Mouse (Mus musculus) intestine, postnatal 0 days (tissue): Measurements from ENCODE around the gene Lsm2. TPM values are rescaled to one million over a fixed set of nuclear protein-coding genes. Genes with fewer than 3 reads are reported as not detected.
"Not testable (repeated sequence)": the region's sequence is repeated elsewhere in the genome, so short reads cannot be mapped to it uniquely, and the experiment has no call there.

Experiments
- ATAC-seq: fragments of 200-750 bp; cut with Nextera tagmentation; 2 replicates; pipeline ENCODE4 v1.8.0; 2017; ENCODE audit warnings: mild to moderate bottlenecking, moderate TSS enrichment, moderate library complexity
- H3K27ac ChIP-seq: fragments of 300-500 bp; sonication (generic); 2 replicates; pipeline ENCODE4 v1.5.1; 2014; ENCODE audit warnings: mild to moderate bottlenecking, low read depth, low read length, moderate library complexity
- H3K27me3 ChIP-seq: fragments of 300-500 bp; sonication (generic); replicated peaks from 2 replicates; pipeline ENCODE4 v1.6.1; 2014; ENCODE audit warnings: low read length, mixed read lengths; ENCODE audit not compliant: control insufficient read depth, insufficient read depth
- H3K36me3 ChIP-seq: fragments of 300-500 bp; sonication (generic); 2 replicates; pipeline ENCODE4 v1.6.1; 2014; ENCODE audit warnings: mild to moderate bottlenecking, moderate library complexity; ENCODE audit not compliant: control insufficient read depth, insufficient read depth
- H3K4me1 ChIP-seq: fragments of 300-500 bp; sonication (generic); replicated peaks from 2 replicates; pipeline ENCODE4 v1.6.1; 2014; ENCODE audit warnings: antibody characterized with exemption, low read length, mixed read lengths; ENCODE audit not compliant: control insufficient read depth, insufficient read depth
- H3K4me2 ChIP-seq: fragments of 300-500 bp; sonication (generic); replicated peaks from 2 replicates; pipeline ENCODE4 v1.6.1; 2014; ENCODE audit warnings: low read depth, mild to moderate bottlenecking, moderate library complexity
- H3K4me3 ChIP-seq: fragments of 300-500 bp; sonication (generic); 2 replicates; pipeline ENCODE4 v1.5.1; 2014; ENCODE audit warnings: low read depth, low read length
- H3K9ac ChIP-seq: fragments of 300-500 bp; sonication (generic); 2 replicates; pipeline ENCODE4 v1.6.1; 2014; ENCODE audit warnings: mild to moderate bottlenecking, low read depth, low read length
- H3K9me3 ChIP-seq: fragments of 300-500 bp; sonication (generic); 2 replicates; pipeline ENCODE4 v1.6.1; 2016; ENCODE audit warnings: mixed run types; ENCODE audit not compliant: control insufficient read depth
- CTCF ChIP-seq: sonication (generic); IDR thresholded peaks from 2 replicates; pipeline ENCODE4 v1.5.1; 2016; ENCODE audit warnings: low read depth, mild to moderate bottlenecking, control low read depth, antibody characterized with exemption, moderate library complexity
- WGBS: fragments of 180-500 bp; shearing (Covaris S2); extraction: QIAGEN DNeasy Blood & Tissue Kit; methylation state at CpG from one replicate; pipeline ENCODE4 v1.1.7; 2014; 5-methylcytosine and 5-hydroxymethylcytosine counted together
- polyA plus RNA-seq: library from polyadenylated mRNA; unstranded; fragments of >200 nt; fragmentation: Nextera tagmentation; extraction: Ambion mirVana; gene quantifications from 2 replicates; pipeline ENCODE4 v1.2.1, GENCODE M21; 2015

The Lsm2 gene
- polyA plus RNA-seq, 1 experiment from 2014 or later, result 76.6 TPM

- no peaks in the 10 kb centered on the region for H3K27me3 ChIP-seq
- TF ChIP-seq CTCF, result peak; percentile 86
- 0 out of 2 replicates have a peak overlapping the region, but pooled peaks have one; percentile 17 for H3K27ac ChIP-seq
- H3K36me3 ChIP-seq, result peaks cover 9% of the 10 kb centered on the region
- H3K4me3 ChIP-seq, result peak overlapping the region; percentile 73
- peak overlapping the region; percentile 91 for H3K4me2 ChIP-seq
- peak overlapping the region; percentile 72; the same call in 1 of the 2 replicates for H3K9ac ChIP-seq
- no peaks in the 10 kb centered on the region for H3K9me3 ChIP-seq
- 3% methylated on average over 2 of the region's 2 CpGs for WGBS
- ATAC-seq, result no peak
- no peaks in the 10 kb centered on the region for H3K4me1 ChIP-seq
Measured at GRCm38 (mm10) chr17:34980655-34981054, 1.0 kb upstream of the Lsm2 start.

- peak; percentile 8; the same call in 1 of the 2 replicates for ATAC-seq
- no peak for TF ChIP-seq CTCF
- Histone ChIP-seq H3K9ac (peak overlapping the region; percentile 72), H3K4me1 (no peaks in the 10 kb centered on the region), H3K27ac (peak overlapping the region; percentile 93), H3K36me3 (peaks cover 17% of the 10 kb centered on the region), H3K4me3 (peak overlapping the region; percentile 73), H3K27me3 (no peaks in the 10 kb centered on the region), H3K4me2 (peak overlapping the region; percentile 91), H3K9me3 (no peaks in the 10 kb centered on the region)
- under 1% methylated on average over 15 of the region's 15 CpGs for WGBS
Measured at GRCm38 (mm10) chr17:34982328-34982727, 666 bp downstream of the Lsm2 start.

GRCm38 (mm10) chr17:34984218-34984617 is 2.6 kb downstream of the Lsm2 start:
- 69% methylated on average over 2 of the region's 2 CpGs for WGBS
- H3K4me2 ChIP-seq, result no peak overlapping the region
- no peaks in the 10 kb centered on the region for H3K27me3 ChIP-seq
- ATAC-seq, result no peak
- no peaks in the 10 kb centered on the region for H3K4me1 ChIP-seq
- no peak overlapping the region for H3K27ac ChIP-seq
- H3K9ac ChIP-seq, result no peak overlapping the region
- H3K9me3 ChIP-seq, result no peaks in the 10 kb centered on the region
- H3K4me3 ChIP-seq, result no peak overlapping the region
- peaks cover 17% of the 10 kb centered on the region for H3K36me3 ChIP-seq
- TF ChIP-seq CTCF, result peak; percentile 82

GRCm38 (mm10) chr17:34994751-34995150 is 13.1 kb downstream of the Lsm2 start:
- Histone ChIP-seq H3K4me3 (no peak overlapping the region), H3K27ac (no peak overlapping the region), H3K4me1 (peaks cover 8% of the 10 kb centered on the region; the same call in 1 of the 2 replicates), H3K4me2 (no peak overlapping the region), H3K9ac (no peak overlapping the region), H3K27me3 (no peaks in the 10 kb centered on the region), H3K36me3 (peaks cover 3% of the 10 kb centered on the region; the same call in 1 of the 2 replicates), H3K9me3 (no peaks in the 10 kb centered on the region)
- ATAC-seq, result no peak
- no peak for TF ChIP-seq CTCF

- WGBS, result 63% methylated on average over 4 of the region's 4 CpGs
- H3K27me3 ChIP-seq, H3K27ac ChIP-seq, H3K36me3 ChIP-seq, H3K4me1 ChIP-seq, ATAC-seq, H3K4me2 ChIP-seq, H3K9ac ChIP-seq, H3K9me3 ChIP-seq, H3K4me3 ChIP-seq: not testable (repeated sequence)
- TF ChIP-seq CTCF, result peak; percentile 26
Measured at GRCm38 (mm10) chr17:34995192-34995591, 13.5 kb downstream of the Lsm2 start.

- H3K27me3 ChIP-seq, H3K9me3 ChIP-seq, H3K27ac ChIP-seq, H3K36me3 ChIP-seq, H3K4me3 ChIP-seq, H3K9ac ChIP-seq, ATAC-seq, H3K4me1 ChIP-seq, H3K4me2 ChIP-seq: not testable (repeated sequence)
- whole genome bisulfite sequencing, result 95% methylated on average over 4 of the region's 4 CpGs
Measured at GRCm38 (mm10) chr17:34995927-34996326, 14.3 kb downstream of the Lsm2 start.
